Mouse (Mus musculus) embryonic facial prominence, embryonic 11.5 days (tissue): ENCODE measurements around the gene Ano10. TPM values are rescaled to one million over a fixed set of nuclear protein-coding genes. Genes with fewer than 3 reads are reported as not detected.

Source experiments
- ATAC-seq: fragments of 200-750 bp; cut with Nextera tagmentation; replicated peaks from 2 replicates; pipeline ENCODE4 v1.8.0; 2017; ENCODE audit warnings: low read depth; ENCODE audit not compliant: insufficient number of reproducible peaks, low FRiP score, low TSS enrichment
- DNase-seq: peaks from one replicate; pipeline ENCODE4 v3.0.0-alpha.2; 2015; ENCODE audit warnings: low spot score
- H3K27ac ChIP-seq: fragments of 300-500 bp; sonication (generic); replicated peaks from 2 replicates; pipeline ENCODE4 v1.5.1; 2014; ENCODE audit warnings: mild to moderate bottlenecking, low read depth, low read length, control low read depth
- H3K27me3 ChIP-seq: fragments of 300-500 bp; sonication (generic); 2 replicates; pipeline ENCODE4 v1.6.1; 2014; ENCODE audit warnings: mild to moderate bottlenecking, low read length, moderate library complexity, mixed read lengths; ENCODE audit not compliant: control insufficient read depth, insufficient read depth
- H3K36me3 ChIP-seq: fragments of 300-500 bp; sonication (generic); replicated peaks from 2 replicates; pipeline ENCODE4 v1.6.1; 2014; ENCODE audit warnings: low read depth, mild to moderate bottlenecking, low read length, moderate library complexity, mixed read lengths; ENCODE audit not compliant: control insufficient read depth, insufficient read depth
- H3K4me1 ChIP-seq: fragments of 300-500 bp; sonication (generic); 2 replicates; pipeline ENCODE4 v1.6.1; 2014; ENCODE audit warnings: low read length, mixed read lengths; ENCODE audit not compliant: control insufficient read depth, insufficient read depth
- H3K4me2 ChIP-seq: fragments of 300-500 bp; sonication (generic); 2 replicates; pipeline ENCODE4 v1.6.1; 2014; ENCODE audit warnings: low read depth, mild to moderate bottlenecking, control low read depth, low read length, moderate library complexity
- H3K4me3 ChIP-seq: fragments of 300-500 bp; sonication (generic); 2 replicates; pipeline ENCODE4 v1.5.1; 2014; ENCODE audit warnings: low read depth, low read length, control low read depth
- H3K9ac ChIP-seq: fragments of 300-500 bp; sonication (generic); replicated peaks from 2 replicates; pipeline ENCODE4 v1.6.1; 2014; ENCODE audit warnings: mild to moderate bottlenecking, control low read depth, low read length
- H3K9me3 ChIP-seq: fragments of 300-500 bp; sonication (generic); replicated peaks from 2 replicates; pipeline ENCODE4 v1.6.1; 2016; ENCODE audit warnings: mild to moderate bottlenecking, low read length, inconsistent platforms, mixed read lengths; ENCODE audit not compliant: control insufficient read depth
- WGBS: fragments of 180-500 bp; shearing (Covaris S2); extraction: QIAGEN DNeasy Blood & Tissue Kit; methylation state at CpG from one replicate; pipeline ENCODE4 v1.1.7; 2014; 5-methylcytosine and 5-hydroxymethylcytosine counted together
- polyA plus RNA-seq: library from polyadenylated mRNA; unstranded; fragments of >200 nt; fragmentation: Nextera tagmentation; extraction: Ambion mirVana; gene quantifications from 2 replicates; pipeline ENCODE4 v1.2.1, GENCODE M21; 2014

Gene Ano10
- polyA plus RNA-seq, 1 experiment from 2014 or later = 35.2 TPM

DNA sequence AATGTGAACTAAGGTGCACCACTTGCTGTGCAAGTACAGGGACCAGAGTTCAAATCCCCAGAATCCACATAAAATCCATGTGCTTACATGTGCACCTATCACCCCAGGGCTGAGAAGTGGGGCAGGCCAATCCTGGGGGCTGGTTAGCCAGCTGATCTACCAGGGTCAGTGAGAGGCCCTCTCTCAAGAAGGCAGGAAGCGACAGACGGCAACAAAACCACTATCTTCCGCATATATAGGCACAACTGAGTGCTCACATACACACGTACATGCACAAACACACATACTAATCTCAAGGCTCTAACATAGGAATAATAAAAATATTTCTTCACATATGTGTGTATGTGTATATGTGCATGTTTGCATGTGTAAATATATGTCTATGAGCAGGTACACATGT is 67.8 kb downstream of the Ano10 start:
- Histone ChIP-seq H3K27me3 (no peaks in the 10 kb centered on the region), H3K27ac (no peak overlapping the region), H3K9me3 (no peaks in the 10 kb centered on the region), H3K4me3 (no peak overlapping the region), H3K9ac (no peak overlapping the region), H3K4me2 (no peak overlapping the region), H3K4me1 (no peaks in the 10 kb centered on the region), H3K36me3 (no peaks in the 10 kb centered on the region)
- 92% methylated on average over 4 of the region's 4 CpGs for WGBS
- DNase-seq (no peak), ATAC-seq (no peak)

- H3K36me3 ChIP-seq = no peaks in the 10 kb centered on the region
- DNase-seq (peak; percentile 83), ATAC-seq (no peak)
- WGBS = 44% methylated on average over 7 of the region's 7 CpGs
- no peak overlapping the region for H3K27ac ChIP-seq
- no peaks in the 10 kb centered on the region for H3K4me1 ChIP-seq
- H3K9me3 ChIP-seq = no peaks in the 10 kb centered on the region
- no peak overlapping the region for H3K4me2 ChIP-seq
- no peaks in the 10 kb centered on the region for H3K27me3 ChIP-seq
- H3K9ac ChIP-seq = no peak overlapping the region
- H3K4me3 ChIP-seq = no peak overlapping the region
These were observed 68.9 kb downstream of the Ano10 start for GRCm38 (mm10) chr9:122225309-122225708.

DNA sequence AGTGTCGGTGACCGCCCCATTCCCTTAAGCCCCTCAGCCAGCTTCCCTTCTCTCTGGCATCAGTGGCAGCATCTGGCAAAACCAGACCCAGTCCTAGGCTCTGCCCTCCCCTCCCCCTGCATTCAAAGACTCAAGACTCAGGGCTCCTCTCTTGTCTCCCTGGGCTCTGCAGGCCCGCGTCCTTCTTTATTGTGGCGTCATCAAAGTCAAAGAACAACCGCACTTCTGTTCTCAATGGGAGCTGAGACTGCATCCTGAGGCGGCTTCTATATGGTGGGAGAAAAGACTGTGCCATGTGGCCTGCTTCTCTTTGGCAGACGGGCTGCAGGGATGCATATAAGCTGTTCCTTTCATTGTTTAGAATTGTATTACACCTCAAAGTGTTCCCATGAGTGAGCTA is 71.2 kb downstream of the Ano10 start:
- no peaks in the 10 kb centered on the region for H3K4me1 ChIP-seq
- peak; percentile 29; the same call in 1 of the 2 replicates for ATAC-seq
- H3K36me3 ChIP-seq = no peaks in the 10 kb centered on the region
- no peak overlapping the region for H3K4me2 ChIP-seq
- no peaks in the 10 kb centered on the region for H3K27me3 ChIP-seq
- no peak for DNase-seq
- H3K9ac ChIP-seq = no peak overlapping the region; the same call in 1 of the 2 replicates
- H3K9me3 ChIP-seq = no peaks in the 10 kb centered on the region
- H3K27ac ChIP-seq = no peak overlapping the region
- H3K4me3 ChIP-seq = no peak overlapping the region
- 37% methylated on average over 8 of the region's 8 CpGs for WGBS

DNA sequence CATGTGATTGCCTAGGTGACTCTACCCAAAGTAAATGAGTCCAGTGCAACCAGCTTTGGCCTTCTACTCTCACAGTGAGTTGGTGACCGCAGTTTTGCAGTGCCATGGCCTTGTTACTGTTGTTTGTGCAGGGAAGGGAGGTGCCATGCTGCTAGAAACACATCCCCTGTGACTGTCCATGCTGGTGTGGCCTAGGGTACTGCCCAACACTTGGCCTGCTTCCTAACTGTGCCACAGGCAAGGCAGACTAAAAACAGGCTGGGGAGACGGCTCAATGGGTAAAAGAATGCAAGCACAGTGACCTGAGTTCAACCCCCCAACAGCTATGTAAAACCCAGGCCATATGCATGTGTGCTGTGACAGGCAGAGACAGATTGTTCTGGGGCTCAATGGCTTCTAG is 74.3 kb downstream of the Ano10 start:
- WGBS = 68% methylated on average over 2 of the region's 2 CpGs

GRCm38 (mm10) chr9:122216945-122217529 is 77.2 kb downstream of the Ano10 start:
- Histone ChIP-seq H3K4me2 (no peak overlapping the region), H3K27me3 (no peaks in the 10 kb centered on the region), H3K4me1 (no peaks in the 10 kb centered on the region), H3K9ac (no peak overlapping the region), H3K36me3 (no peaks in the 10 kb centered on the region), H3K4me3 (no peak overlapping the region), H3K27ac (no peak overlapping the region), H3K9me3 (no peaks in the 10 kb centered on the region)
- 80% methylated on average over 7 of the region's 7 CpGs for WGBS
- no peak for DNase-seq
- ATAC-seq = no peak

More for the DNA sequence above, 74.3 kb downstream of the Ano10 start:
- Histone ChIP-seq H3K4me1 (no peaks in the 10 kb centered on the region), H3K9ac (no peak overlapping the region), H3K4me3 (no peak overlapping the region), H3K36me3 (no peaks in the 10 kb centered on the region), H3K27me3 (no peaks in the 10 kb centered on the region), H3K9me3 (no peaks in the 10 kb centered on the region), H3K4me2 (no peak overlapping the region), H3K27ac (no peak overlapping the region)
- no peak for DNase-seq
- ATAC-seq = no peak

DNA sequence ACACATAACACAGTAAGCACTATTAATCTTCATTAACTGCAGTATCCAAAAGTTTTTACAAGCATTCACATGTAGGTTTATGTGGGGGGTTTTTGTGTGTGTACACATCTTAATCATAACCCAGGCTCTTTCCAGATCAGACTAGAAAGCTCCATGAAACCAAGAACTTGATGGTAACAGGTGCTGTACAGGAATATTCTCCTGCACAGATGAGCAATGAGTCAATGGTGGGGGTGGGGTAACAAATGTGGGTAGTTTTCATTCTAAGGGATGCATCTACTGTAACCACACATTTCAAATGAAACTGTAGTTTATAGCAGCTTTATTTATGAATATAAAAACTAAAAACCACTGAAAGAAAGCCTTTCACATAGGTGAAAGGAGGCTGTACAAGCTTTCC is 79.1 kb downstream of the Ano10 start:
- no peaks in the 10 kb centered on the region for H3K9me3 ChIP-seq
- H3K27ac ChIP-seq = no peak overlapping the region
- DNase-seq = no peak
- no peak for ATAC-seq
- no peaks in the 10 kb centered on the region for H3K27me3 ChIP-seq
- H3K36me3 ChIP-seq = no peaks in the 10 kb centered on the region
- no peaks in the 10 kb centered on the region for H3K4me1 ChIP-seq
- H3K4me3 ChIP-seq = no peak overlapping the region
- H3K9ac ChIP-seq = no peak overlapping the region
- H3K4me2 ChIP-seq = no peak overlapping the region

DNA sequence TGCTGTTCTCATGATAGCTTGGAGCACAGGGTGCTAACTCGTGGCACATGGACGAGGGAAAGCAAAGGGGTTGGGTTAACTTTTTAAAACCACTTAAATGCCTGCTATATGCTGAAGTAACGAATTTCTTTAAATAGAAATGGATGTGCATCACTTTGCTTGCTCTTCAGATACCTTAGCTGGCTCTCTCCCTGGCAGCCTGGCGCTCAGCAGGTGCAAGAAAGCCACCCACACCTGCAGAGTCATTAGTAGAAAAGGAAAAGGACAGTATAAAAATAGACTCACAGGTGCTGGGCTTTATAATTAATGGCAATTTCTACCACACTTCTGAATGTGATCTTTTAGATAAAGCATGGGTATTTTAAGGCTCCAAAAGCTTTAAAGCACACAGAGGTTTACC is 85.9 kb downstream of the Ano10 start:
- Histone ChIP-seq H3K4me1 (peaks cover 3% of the 10 kb centered on the region; the same call in 1 of the 2 replicates), H3K9ac (no peak overlapping the region), H3K27me3 (no peaks in the 10 kb centered on the region), H3K4me2 (no peak overlapping the region), H3K36me3 (no peaks in the 10 kb centered on the region), H3K27ac (no peak overlapping the region), H3K9me3 (no peaks in the 10 kb centered on the region), H3K4me3 (no peak overlapping the region)
- DNase-seq (no peak), ATAC-seq (no peak)
- 71% methylated on average over 4 of the region's 4 CpGs for WGBS

- H3K27ac ChIP-seq = no peak overlapping the region
These were observed 88.6 kb downstream of the Ano10 start for GRCm38 (mm10) chr9:122205543-122206200.

More at GRCm38 (mm10) chr9:122205543-122206200, 88.6 kb downstream of the Ano10 start:
- no peak overlapping the region for H3K4me2 ChIP-seq
- no peaks in the 10 kb centered on the region for H3K36me3 ChIP-seq
- H3K9me3 ChIP-seq = no peaks in the 10 kb centered on the region
- H3K4me3 ChIP-seq = no peak overlapping the region
- 68% methylated on average over 11 of the region's 11 CpGs for WGBS
- peaks cover 3% of the 10 kb centered on the region; the same call in 1 of the 2 replicates for H3K4me1 ChIP-seq
- no peak for ATAC-seq
- no peak for DNase-seq
- no peak overlapping the region for H3K9ac ChIP-seq
- H3K27me3 ChIP-seq = no peaks in the 10 kb centered on the region
